8 mouse cellular contexts compared by ENCODE assay signal in the genomic region with DNA sequence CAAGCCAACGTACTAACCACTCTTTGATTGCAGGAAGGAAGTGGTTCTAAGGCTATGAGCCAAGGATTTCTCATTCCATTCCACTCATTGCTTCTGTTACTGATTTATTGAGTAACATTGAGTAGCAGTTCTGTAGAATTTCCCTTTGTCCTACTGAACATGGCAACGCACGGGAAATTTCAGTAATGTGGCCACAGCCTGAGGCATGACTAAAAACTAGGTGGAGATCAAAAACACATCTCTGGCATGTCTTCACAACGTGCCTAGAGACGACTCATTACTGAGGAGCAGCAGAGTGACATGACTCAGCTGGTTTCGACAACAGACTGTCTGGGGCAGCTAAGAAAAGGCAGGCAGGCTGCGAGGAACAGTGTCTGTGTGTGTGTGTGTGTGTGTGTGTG. TPM values are rescaled to one million over a fixed set of nuclear protein-coding genes. Genes with fewer than 3 reads are reported as not detected.
DNase-seq lines count a peak whose midpoint lies in the region; ATAC-seq and TF ChIP-seq lines count a peak whose summit lies in the region.

No protein-coding gene starts in this region.

- no peaks in the 10 kb centered on the region for H3K36me3 ChIP-seq in forebrain, embryonic 11.5 days (ENCODE audit: control insufficient read depth, insufficient read depth, low read length)
- H3K36me3 ChIP-seq in forebrain, embryonic 10.5 days (replicated peaks): no peaks in the 10 kb centered on the region
- H3K36me3 ChIP-seq in C2C12 (ENCODE audit: control insufficient read depth, insufficient read depth): no peaks in the 10 kb centered on the region
- no peaks in the 10 kb centered on the region for H3K36me3 ChIP-seq in embryonic facial prominence, embryonic 11.5 days (replicated peaks; ENCODE audit: control insufficient read depth, insufficient read depth, low read depth, low read length)
- no peaks in the 10 kb centered on the region for H3K36me3 ChIP-seq in kidney, adult 2 months (ENCODE audit: control insufficient read depth, insufficient read depth, low read length)

- H3K27me3 ChIP-seq in forebrain, embryonic 11.5 days (ENCODE audit: control insufficient read depth, insufficient read depth, low read length): no peaks in the 10 kb centered on the region
- H3K27me3 ChIP-seq in forebrain, embryonic 10.5 days (ENCODE audit: poor library complexity, severe bottlenecking): no peaks in the 10 kb centered on the region
- H3K27me3 ChIP-seq in C2C12 (ENCODE audit: control insufficient read depth, insufficient read depth, insufficient read length): no peaks in the 10 kb centered on the region
- no peaks in the 10 kb centered on the region for H3K27me3 ChIP-seq in embryonic facial prominence, embryonic 11.5 days (ENCODE audit: control insufficient read depth, insufficient read depth, low read length)
- no peaks in the 10 kb centered on the region for H3K27me3 ChIP-seq in kidney, adult 2 months (replicated peaks; ENCODE audit: control insufficient read depth, insufficient read depth, low read length)

- TF ChIP-seq POLR2A in kidney, adult 2 months (IDR thresholded peaks at IDR 0.05; ENCODE audit: low read depth, low read length): no peak

- peak; percentile 49 for DNase-seq in forebrain, embryonic 11.5 days (ENCODE audit: low spot score)
- no peak for DNase-seq in forebrain, embryonic 10.5 days (ENCODE audit: extremely low spot score, low spot score)
- peak; percentile 45 for DNase-seq in embryonic facial prominence, embryonic 11.5 days (ENCODE audit: low spot score)
- DNase-seq in kidney, adult 2 months: peak; percentile 47
- DNase-seq in cerebellum, postnatal 25 days: no peak
- no peak for DNase-seq in cerebellum, adult 9-10 months

- H3K4me1 ChIP-seq in forebrain, embryonic 11.5 days (replicated peaks; ENCODE audit: control insufficient read depth, insufficient read depth, low read length): no peaks in the 10 kb centered on the region
- no peaks in the 10 kb centered on the region for H3K4me1 ChIP-seq in forebrain, embryonic 10.5 days
- no peaks in the 10 kb centered on the region for H3K4me1 ChIP-seq in embryonic facial prominence, embryonic 11.5 days (ENCODE audit: control insufficient read depth, insufficient read depth, low read length)
- H3K4me1 ChIP-seq in kidney, adult 2 months (ENCODE audit: control insufficient read depth, insufficient read depth, low read length): peaks cover 6% of the 10 kb centered on the region

- no peaks in the 10 kb centered on the region for H3K9me3 ChIP-seq in forebrain, embryonic 11.5 days (ENCODE audit: control insufficient read depth, low read length)
- H3K9me3 ChIP-seq in forebrain, embryonic 10.5 days: no peaks in the 10 kb centered on the region
- no peaks in the 10 kb centered on the region for H3K9me3 ChIP-seq in embryonic facial prominence, embryonic 11.5 days (replicated peaks; ENCODE audit: control insufficient read depth, low read length)

- no peak overlapping the region for H3K27ac ChIP-seq in forebrain, embryonic 11.5 days (ENCODE audit: low read depth, low read length)
- H3K27ac ChIP-seq in forebrain, embryonic 10.5 days: no peak overlapping the region
- H3K27ac ChIP-seq in embryonic facial prominence, embryonic 11.5 days (replicated peaks; ENCODE audit: low read depth, low read length): no peak overlapping the region
- H3K27ac ChIP-seq in kidney, adult 2 months (ENCODE audit: insufficient read depth, low read depth, low read length): no peak overlapping the region

- H3K4me3 ChIP-seq in forebrain, embryonic 11.5 days (ENCODE audit: low read depth, low read length): no peak overlapping the region
- H3K4me3 ChIP-seq in forebrain, embryonic 10.5 days: no peak overlapping the region
- no peak overlapping the region for H3K4me3 ChIP-seq in C2C12 (ENCODE audit: insufficient read depth, poor library complexity, severe bottlenecking)
- no peak overlapping the region for H3K4me3 ChIP-seq in embryonic facial prominence, embryonic 11.5 days (ENCODE audit: low read depth, low read length)
- peak overlapping the region; percentile 17; the same call in 1 of the 2 replicates for H3K4me3 ChIP-seq in kidney, adult 2 months (ENCODE audit: insufficient read depth, low read depth, low read length)

- H3ac ChIP-seq in C2C12 (ENCODE audit: control insufficient read depth, insufficient read length, low read depth): no peak overlapping the region

- 56% methylated on average over 7 of the region's 7 CpGs for WGBS in forebrain, embryonic 11.5 days
- WGBS in forebrain, embryonic 10.5 days: 70% methylated on average over 7 of the region's 7 CpGs
- 42% methylated on average over 7 of the region's 7 CpGs for WGBS in embryonic facial prominence, embryonic 11.5 days
- WGBS in kidney, adult 2 months: 10% methylated on average over 7 of the region's 7 CpGs

- H3K4me2 ChIP-seq in forebrain, embryonic 11.5 days (ENCODE audit: low read depth, low read length, severe bottlenecking): no peak overlapping the region
- H3K4me2 ChIP-seq in embryonic facial prominence, embryonic 11.5 days (ENCODE audit: low read depth, low read length): no peak overlapping the region

- H3K79me3 ChIP-seq in C2C12 (ENCODE audit: low read depth): no peaks in the 10 kb centered on the region

- TF ChIP-seq CTCF in C2C12 (IDR thresholded peaks at IDR 0.05; ENCODE audit: control insufficient read depth, insufficient read depth, insufficient read length): no peak
- TF ChIP-seq CTCF in kidney, adult 2 months (conservative IDR thresholded peaks at IDR 0.05; ENCODE audit: insufficient read depth, insufficient read length, low read depth, low read length): no peak

- no peak overlapping the region for H3K9ac ChIP-seq in forebrain, embryonic 11.5 days (ENCODE audit: low read length)
- H3K9ac ChIP-seq in embryonic facial prominence, embryonic 11.5 days (replicated peaks; ENCODE audit: low read length): no peak overlapping the region

- H3K79me2 ChIP-seq in C2C12 (ENCODE audit: control insufficient read depth, insufficient read depth): no peaks in the 10 kb centered on the region

- 0 out of 2 replicates have a peak, but pooled peaks have one; percentile 72 for ATAC-seq in forebrain, embryonic 11.5 days (replicated peaks; ENCODE audit: low FRiP score)
- no peak for ATAC-seq in embryonic facial prominence, embryonic 11.5 days (replicated peaks; ENCODE audit: insufficient number of reproducible peaks, low FRiP score, low TSS enrichment, low read depth)
- peak; percentile 91 for ATAC-seq in megakaryocyte-erythroid progenitor cell, adult 5-6 weeks (replicated peaks; ENCODE audit: low FRiP score, low TSS enrichment, poor library complexity, severe bottlenecking)

TF ChIP-seq in C2C12, 6 proteins besides CTCF, POLR2A, EP300 and RAD21:
- TF ChIP-seq CEBPB (IDR thresholded peaks at IDR 0.05; ENCODE audit: low read depth) (peak; percentile 6), MAX (IDR thresholded peaks at IDR 0.05) (peak; percentile 15), FOSL1 (IDR thresholded peaks at IDR 0.05; ENCODE audit: insufficient read depth, low read length, poor library complexity, severe bottlenecking) (peak; percentile 19), MYOG (IDR thresholded peaks at IDR 0.05; ENCODE audit: control insufficient read depth, extremely low read depth, insufficient read length) (no peak), MYOD1 (IDR thresholded peaks at IDR 0.05; ENCODE audit: control insufficient read depth, insufficient read length, low read depth) (no peak), USF1 (IDR thresholded peaks at IDR 0.05; ENCODE audit: low read depth) (no peak)

RNA-seq across cellular contexts. Expression of a gene that starts 18.0 kb away (rescaled TPM):
- polyA plus RNA-seq in forebrain, embryonic 11.5 days (2014; fragmentation: Nextera tagmentation; extraction: Ambion mirVana): 16.1 and 16.2 TPM in 2 replicates
- 5.8 and 6.7 TPM in 2 replicates for polyA plus RNA-seq in forebrain, embryonic 10.5 days (2016; fragmentation: Nextera tagmentation; extraction: Ambion mirVana)
- 0.61 TPM for polyA plus RNA-seq in C2C12 (2012; fragmentation: generic; extraction: Trizol)
- 16.8 and 19.3 TPM in 2 replicates for polyA plus RNA-seq in embryonic facial prominence, embryonic 11.5 days (2014; fragmentation: Nextera tagmentation; extraction: Ambion mirVana)
- 4.9 and 5.6 TPM in 2 replicates for polyA plus RNA-seq in kidney, adult 2 months (2012; rRNA removed)
- total RNA-seq in megakaryocyte-erythroid progenitor cell, adult 5-6 weeks (2014; fragmentation: Nextera tagmentation): not detected in 2 replicates
- not detected in 2 replicates for total RNA-seq in megakaryocyte-erythroid progenitor cell, adult 5-6 weeks (2017)

Comparison
In these comparisons a context has a peak if more than half of its experiments do, and no peak if none do; other contexts are left out.
1. DNase-seq: peak in forebrain, embryonic 11.5 days (single experiment), embryonic facial prominence, embryonic 11.5 days (single experiment) and kidney, adult 2 months (single experiment); none in forebrain, embryonic 10.5 days (single experiment), cerebellum, postnatal 25 days (0 of 2) and cerebellum, adult 9-10 months (single experiment).